Mouse (Mus musculus): Measurements from ENCODE around the gene Tecr. TPM values are rescaled to one million over a fixed set of nuclear protein-coding genes. Genes with fewer than 3 reads are reported as not detected.

Tecr gene
- total and polyA plus RNA-seq, 3 experiments: 111 to 199 (median 171) TPM

- Histone ChIP-seq H3K4me1 (ENCODE audit: control insufficient read depth in 1 of 2, insufficient read depth in 2 of 2) (peaks cover 31 to 53% of the 10 kb centered on the region in 2 experiments), H3K79me2 (replicated peaks; ENCODE audit: control insufficient read depth, extremely low read depth, insufficient read depth, poor library complexity, severe bottlenecking) (peaks cover 16% of the 10 kb centered on the region), H3K9me3 (replicated peaks; ENCODE audit: low read length) (no peaks in the 10 kb centered on the region), H3K4me2 (ENCODE audit: insufficient read depth, low read depth, poor library complexity, severe bottlenecking) (no peak overlapping the region), H3K27ac (ENCODE audit: insufficient read depth, low read depth) (peak overlapping the region; percentile 90; the same call in 1 of the 2 replicates), H3K27me3 (replicated peaks) (no peaks in the 10 kb centered on the region), H3K9ac (ENCODE audit: insufficient read depth, low read depth) (no peak overlapping the region), H3K36me3 (replicated peaks in 1 of 2; ENCODE audit: control insufficient read depth in 1 of 2, insufficient read depth in 1 of 2, low read length in 1 of 2) (peaks cover 27 to 77% of the 10 kb centered on the region in 2 experiments), H3K4me3 (replicated peaks in 1 of 3; ENCODE audit: low read depth in 2 of 3, low read length in 2 of 3, poor library complexity in 1 of 3) (no peak overlapping the region)
- TF ChIP-seq CTCF (conservative IDR thresholded peaks at IDR 0.05 in 1 of 2, IDR thresholded peaks at IDR 0.05 in 1 of 2; ENCODE audit: low read depth in 2 of 2, low read length in 2 of 2) (no peak), MAFK (IDR thresholded peaks at IDR 0.05; ENCODE audit: insufficient replicate concordance, low read length) (no peak), MEF2A (IDR thresholded peaks at IDR 0.05; ENCODE audit: borderline replicate concordance, low read depth, low read length) (no peak), PAX5 (IDR thresholded peaks at IDR 0.05; ENCODE audit: low read length) (no peak), SIN3A (IDR thresholded peaks at IDR 0.05; ENCODE audit: low read length) (no peak), TCF12 (IDR thresholded peaks at IDR 0.05; ENCODE audit: low read depth, low read length) (no peak), ZKSCAN1 (IDR thresholded peaks at IDR 0.05; ENCODE audit: borderline replicate concordance, low read depth, low read length) (no peak), RCOR1 (conservative IDR thresholded peaks at IDR 0.05; ENCODE audit: low read depth, low read length) (no peak)
- in situ Hi-C loops (cut with MboI; ENCODE audit: low pct_ligation_motif_present, low pct_unique_long_range_greater_than_20kb, low sequenced_read_pairs) (no loop called here), dilution Hi-C loops (cut with MboI; ENCODE audit: extremely low pct_ligation_motif_present, extremely low pct_unique_long_range_greater_than_20kb, low sequenced_read_pairs) (no loop called here)
- no peak for DNase-seq (ENCODE audit: extremely low read depth)
Measured at GRCm38 (mm10) chr8:83574631-83575315, 33.0 kb downstream of the Tecr start.

GRCm38 (mm10) chr8:83573140-83573875 is 34.5 kb downstream of the Tecr start:
- H3K4me3 ChIP-seq (replicated peaks in 1 of 3; ENCODE audit: low read depth in 2 of 3, low read length in 2 of 3, poor library complexity in 1 of 3): peak overlapping the region; percentile 28 to 51 (median 49)
- peak overlapping the region; percentile 90 for H3K27ac ChIP-seq (ENCODE audit: insufficient read depth, low read depth)
- peaks cover 18% of the 10 kb centered on the region for H3K79me2 ChIP-seq (replicated peaks; ENCODE audit: control insufficient read depth, extremely low read depth, insufficient read depth, poor library complexity, severe bottlenecking)
- in situ Hi-C loops (cut with MboI; ENCODE audit: low pct_ligation_motif_present, low pct_unique_long_range_greater_than_20kb, low sequenced_read_pairs): no loop called here
- no peaks in the 10 kb centered on the region for H3K27me3 ChIP-seq (replicated peaks)
- dilution Hi-C loops (cut with MboI; ENCODE audit: extremely low pct_ligation_motif_present, extremely low pct_unique_long_range_greater_than_20kb, low sequenced_read_pairs): no loop called here
- H3K4me1 ChIP-seq (ENCODE audit: control insufficient read depth in 1 of 2, insufficient read depth in 2 of 2): peaks cover 31 to 63% of the 10 kb centered on the region in 2 experiments
- peak overlapping the region; percentile 93 for H3K4me2 ChIP-seq (ENCODE audit: insufficient read depth, low read depth, poor library complexity, severe bottlenecking)
- H3K9me3 ChIP-seq (replicated peaks; ENCODE audit: low read length): no peaks in the 10 kb centered on the region
- peaks cover 27 to 76% of the 10 kb centered on the region in 2 experiments for H3K36me3 ChIP-seq (replicated peaks in 1 of 2; ENCODE audit: control insufficient read depth in 1 of 2, insufficient read depth in 1 of 2, low read length in 1 of 2)
- DNase-seq (ENCODE audit: extremely low read depth): peak; percentile 88
- H3K9ac ChIP-seq (ENCODE audit: insufficient read depth, low read depth): peak overlapping the region; percentile 55
- TF ChIP-seq CHD1 (IDR thresholded peaks at IDR 0.05; ENCODE audit: low read depth, low read length) (no peak), E2F4 (IDR thresholded peaks at IDR 0.05; ENCODE audit: insufficient replicate concordance, low read depth, low read length) (no peak), ETS1 (conservative IDR thresholded peaks at IDR 0.05; ENCODE audit: low read depth, low read length) (peak; percentile 84), TBP (conservative IDR thresholded peaks at IDR 0.05; ENCODE audit: low read depth, low read length) (peak; percentile 59; the same call in 1 of the 2 replicates), CHD2 (IDR thresholded peaks at IDR 0.05; ENCODE audit: low read length) (no peak), POLR2A (IDR thresholded peaks at IDR 0.05; ENCODE audit: low read depth, low read length) (peak; percentile 55; the same call in 1 of the 2 replicates), HCFC1 (IDR thresholded peaks at IDR 0.05; ENCODE audit: low read depth, low read length) (no peak; the same call in 1 of the 2 replicates), MXI1 (IDR thresholded peaks at IDR 0.05; ENCODE audit: low read depth, low read length) (peak; percentile 24; the same call in 1 of the 2 replicates), EP300 (IDR thresholded peaks at IDR 0.05; ENCODE audit: low read length) (0 out of 2 replicates have a peak, but pooled peaks have one; percentile 38), CTCF (conservative IDR thresholded peaks at IDR 0.05 in 1 of 2, IDR thresholded peaks at IDR 0.05 in 1 of 2; ENCODE audit: low read depth in 2 of 2, low read length in 2 of 2) (peak in 1 of 2 experiments; percentile 45; a peak in 2 of 4 replicates), TCF12 (IDR thresholded peaks at IDR 0.05; ENCODE audit: low read depth, low read length) (peak; percentile 71; the same call in 1 of the 2 replicates), MAZ (IDR thresholded peaks at IDR 0.05; ENCODE audit: low read depth, low read length) (no peak), ELF1 (IDR thresholded peaks at IDR 0.05; ENCODE audit: low read depth, low read length) (peak; percentile 93), ZNF384 (IDR thresholded peaks at IDR 0.05; ENCODE audit: low read depth, low read length) (no peak), ZMIZ1 (IDR thresholded peaks at IDR 0.05; ENCODE audit: low read depth, low read length) (no peak), MEF2A (IDR thresholded peaks at IDR 0.05; ENCODE audit: borderline replicate concordance, low read depth, low read length) (peak; percentile 50; the same call in 1 of the 2 replicates), SMC3 (IDR thresholded peaks at IDR 0.05; ENCODE audit: low read depth, low read length) (peak; percentile 16), SIN3A (IDR thresholded peaks at IDR 0.05; ENCODE audit: low read length) (peak; percentile 92), USF1 (IDR thresholded peaks at IDR 0.05; ENCODE audit: low read depth, low read length) (no peak)

All from CH12.LX (cell line).